In the genomic region with DNA sequence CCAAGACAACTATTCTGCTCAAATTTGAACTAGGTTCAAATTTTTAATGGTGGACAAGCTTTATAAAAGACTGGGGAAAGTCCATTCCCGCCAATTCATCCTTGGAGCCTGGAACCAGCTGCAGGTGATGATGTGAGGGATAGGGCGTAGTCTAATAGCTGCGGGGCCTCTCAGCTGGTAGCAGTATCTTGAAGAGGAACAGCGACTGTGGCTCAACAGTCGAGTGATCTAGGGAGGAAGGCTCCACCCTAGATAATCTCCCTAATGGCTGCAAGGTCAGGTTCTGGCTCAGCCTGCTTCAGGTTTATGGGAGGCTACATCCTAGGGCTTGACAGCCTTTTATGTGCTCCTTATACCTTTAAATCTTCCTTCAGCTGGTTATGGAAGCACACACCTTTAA, we compare ENCODE assay signal across 18 mouse cellular contexts. TPM values are rescaled to one million over a fixed set of nuclear protein-coding genes. Genes with fewer than 3 reads are reported as not detected.
DNase-seq lines count a peak whose midpoint lies in the region; ATAC-seq and TF ChIP-seq lines count a peak whose summit lies in the region.
"Had no signal": no experiment of that assay in that cellular context is flagged by ENCODE, and none has a peak within 500 bp of the region (broad histone marks: within the 10 kb centered on the region; RNA-seq: fewer than 3 reads in every experiment).

No protein-coding gene starts in this region.

- DNase-seq in R1 (ENCODE audit: low read depth, low spot score), result peak; percentile 69
- peak; percentile 73 for DNase-seq in liver
- no peak for DNase-seq in liver, postnatal 0 days
- no peak for DNase-seq in ovary, postnatal 36 days (ENCODE audit: low spot score)
- DNase-seq in adrenal gland, postnatal 25 days, result no peak
- DNase-seq: B cell, adult 2 months; embryo, embryonic 11 days; gastrocnemius, postnatal 10 days; heart, adult 11 months; kidney, adult 18-20 months; lung, adult 2 months; lung, postnatal 36 days had no signal

- no peak for TF ChIP-seq CTCF in ES-Bruce4 (IDR thresholded peaks at IDR 0.05; ENCODE audit: low read depth, low read length)
- TF ChIP-seq CTCF in liver, postnatal 0 days (IDR thresholded peaks at IDR 0.05; ENCODE audit: low read depth), result no peak

- no peak overlapping the region for H3K27ac ChIP-seq in ES-Bruce4 (ENCODE audit: insufficient read depth, low read length)
- H3K27ac ChIP-seq in liver, postnatal 0 days (ENCODE audit: low read depth), result no peak overlapping the region
- no peak overlapping the region for H3K27ac ChIP-seq in hindbrain, embryonic 16.5 days (ENCODE audit: low read depth, low read length)
- H3K27ac ChIP-seq: heart, embryonic 13.5 days; hindbrain, embryonic 13.5 days; kidney, postnatal 0 days; midbrain, embryonic 10.5 days had no signal

- no peak overlapping the region for H3K4me2 ChIP-seq in liver, postnatal 0 days (ENCODE audit: low read depth, low read length)
- H3K4me2 ChIP-seq in hindbrain, embryonic 16.5 days (ENCODE audit: low read length), result no peak overlapping the region
- H3K4me2 ChIP-seq: heart, embryonic 13.5 days; hindbrain, embryonic 13.5 days had no signal

- peaks cover 1% of the 10 kb centered on the region for H3K4me1 ChIP-seq in ES-Bruce4 (ENCODE audit: control insufficient read depth, insufficient read depth, low read length)
- peaks cover 7% of the 10 kb centered on the region; the same call in 1 of the 2 replicates for H3K4me1 ChIP-seq in liver, postnatal 0 days (ENCODE audit: insufficient read depth)
- no peaks in the 10 kb centered on the region; the same call in 1 of the 2 replicates for H3K4me1 ChIP-seq in hindbrain, embryonic 16.5 days (ENCODE audit: control insufficient read depth, insufficient read depth, low read depth, low read length)
- H3K4me1 ChIP-seq: heart, embryonic 13.5 days; hindbrain, embryonic 13.5 days; midbrain, embryonic 10.5 days had no signal

- H3K36me3 ChIP-seq in ES-Bruce4 (ENCODE audit: control insufficient read depth, insufficient read depth, low read length, poor library complexity, severe bottlenecking), result peaks cover 4% of the 10 kb centered on the region
- peaks cover 83% of the 10 kb centered on the region for H3K36me3 ChIP-seq in liver, postnatal 0 days (replicated peaks; ENCODE audit: insufficient read depth, low read length)
- peaks cover 53% of the 10 kb centered on the region for H3K36me3 ChIP-seq in hindbrain, embryonic 16.5 days (ENCODE audit: control insufficient read depth, insufficient read depth, low read length)

- TF ChIP-seq EP300 in ES-Bruce4 (IDR thresholded peaks at IDR 0.05; ENCODE audit: insufficient read depth, low read depth, low read length), result 0 out of 2 replicates have a peak, but pooled peaks have one; percentile 28
- no peak for TF ChIP-seq EP300 in liver, postnatal 0 days (IDR thresholded peaks at IDR 0.05; ENCODE audit: low read depth)

- no peaks in the 10 kb centered on the region for H3K9me3 ChIP-seq in ES-Bruce4 (replicated peaks; ENCODE audit: control insufficient read depth, insufficient read depth, low read length, poor library complexity, severe bottlenecking)
- no peaks in the 10 kb centered on the region for H3K9me3 ChIP-seq in liver, postnatal 0 days (ENCODE audit: low read length)
- H3K9me3 ChIP-seq in hindbrain, embryonic 16.5 days (ENCODE audit: control insufficient read depth, low read length), result no peaks in the 10 kb centered on the region
- H3K9me3 ChIP-seq: heart, embryonic 13.5 days; hindbrain, embryonic 13.5 days; midbrain, embryonic 10.5 days had no signal

- no peak overlapping the region for H3K4me3 ChIP-seq in ES-Bruce4 (ENCODE audit: low read depth, low read length)
- H3K4me3 ChIP-seq in liver, postnatal 0 days (ENCODE audit: low read depth, low read length), result no peak overlapping the region
- H3K4me3 ChIP-seq in hindbrain, embryonic 16.5 days (ENCODE audit: low read length), result no peak overlapping the region
- H3K4me3 ChIP-seq: heart, embryonic 13.5 days; hindbrain, embryonic 13.5 days; midbrain, embryonic 10.5 days had no signal

- no peak overlapping the region for H3K9ac ChIP-seq in ES-Bruce4 (ENCODE audit: low read depth, poor library complexity, severe bottlenecking)
- H3K9ac ChIP-seq in liver, postnatal 0 days (replicated peaks), result no peak overlapping the region
- no peak overlapping the region for H3K9ac ChIP-seq in hindbrain, embryonic 16.5 days (ENCODE audit: low read depth, low read length)
- H3K9ac ChIP-seq: heart, embryonic 13.5 days; hindbrain, embryonic 13.5 days had no signal

- no peaks in the 10 kb centered on the region for H3K27me3 ChIP-seq in ES-Bruce4 (ENCODE audit: control insufficient read depth, insufficient read depth, low read length, poor library complexity, severe bottlenecking)
- no peaks in the 10 kb centered on the region for H3K27me3 ChIP-seq in liver, postnatal 0 days (ENCODE audit: insufficient read depth, low read length)
- H3K27me3 ChIP-seq in hindbrain, embryonic 16.5 days (replicated peaks; ENCODE audit: control insufficient read depth, insufficient read depth, low read length), result no peaks in the 10 kb centered on the region
- H3K27me3 ChIP-seq: heart, embryonic 13.5 days; hindbrain, embryonic 13.5 days had no signal

- TF ChIP-seq POLR2A in ES-Bruce4 (IDR thresholded peaks at IDR 0.05; ENCODE audit: insufficient read depth, low read length), result no peak

- 53% methylated on average over 5 of the region's 5 CpGs for WGBS in liver, postnatal 0 days (ENCODE audit: insufficient replicate concordance)
- 94% methylated on average over 5 of the region's 5 CpGs for WGBS in hindbrain, embryonic 16.5 days

- peak; percentile 43; the same call in 1 of the 2 replicates for ATAC-seq in liver, postnatal 0 days
- ATAC-seq in hindbrain, embryonic 16.5 days, result no peak

RNA-seq across cellular contexts. Expression of a gene that starts 14.9 kb away (rescaled TPM):
- polyA plus RNA-seq in ES-Bruce4 (2011; ENCODE audit: insufficient read depth, insufficient read length, low read depth, missing spikeins), result 4.8 and 5.0 TPM in 2 replicates
- polyA plus RNA-seq in liver, postnatal 0 days (2015; fragmentation: Nextera tagmentation; extraction: Ambion mirVana), result 0.49 and 0.69 TPM in 2 replicates
- polyA plus RNA-seq in hindbrain, embryonic 16.5 days (2015; fragmentation: Nextera tagmentation; extraction: Ambion mirVana), result 1.8 and 2.3 TPM in 2 replicates
- total RNA-seq in adrenal gland, postnatal 25 days (2021), result 4.5 and 5.0 TPM in 2 replicates

RNA-seq across cellular contexts. Expression of a gene that starts 15.0 kb away (rescaled TPM):
- 37.2 and 37.5 TPM in 2 replicates for polyA plus RNA-seq in ES-Bruce4 (2011; ENCODE audit: insufficient read depth, insufficient read length, low read depth, missing spikeins)
- polyA plus RNA-seq in liver, postnatal 0 days (2015; fragmentation: Nextera tagmentation; extraction: Ambion mirVana), result 20.9 and 22.3 TPM in 2 replicates
- 82.0 and 82.5 TPM in 2 replicates for polyA plus RNA-seq in hindbrain, embryonic 16.5 days (2015; fragmentation: Nextera tagmentation; extraction: Ambion mirVana)
- total RNA-seq in adrenal gland, postnatal 25 days (2021), result 54.1 and 57.0 TPM in 2 replicates

RNA-seq across cellular contexts. Expression of a gene that starts 30.8 kb away (rescaled TPM):
- 69.9 and 79.2 TPM in 2 replicates for polyA plus RNA-seq in ES-Bruce4 (2011; ENCODE audit: insufficient read depth, insufficient read length, low read depth, missing spikeins)
- 52.8 and 57.2 TPM in 2 replicates for polyA plus RNA-seq in liver, postnatal 0 days (2015; fragmentation: Nextera tagmentation; extraction: Ambion mirVana)
- polyA plus RNA-seq in hindbrain, embryonic 16.5 days (2015; fragmentation: Nextera tagmentation; extraction: Ambion mirVana), result 106 and 117 TPM in 2 replicates
- total RNA-seq in adrenal gland, postnatal 25 days (2021), result 88.4 and 104 TPM in 2 replicates

Comparison
In these comparisons a context has a peak if more than half of its experiments do, and no peak if none do; other contexts are left out.
1. DNase-seq: peak in R1 (single experiment) and liver (single experiment); none in liver, postnatal 0 days (single experiment), ovary, postnatal 36 days (single experiment) and adrenal gland, postnatal 25 days (single experiment).